Mouse (Mus musculus): ENCODE data around the gene Tiam1.

DNA sequence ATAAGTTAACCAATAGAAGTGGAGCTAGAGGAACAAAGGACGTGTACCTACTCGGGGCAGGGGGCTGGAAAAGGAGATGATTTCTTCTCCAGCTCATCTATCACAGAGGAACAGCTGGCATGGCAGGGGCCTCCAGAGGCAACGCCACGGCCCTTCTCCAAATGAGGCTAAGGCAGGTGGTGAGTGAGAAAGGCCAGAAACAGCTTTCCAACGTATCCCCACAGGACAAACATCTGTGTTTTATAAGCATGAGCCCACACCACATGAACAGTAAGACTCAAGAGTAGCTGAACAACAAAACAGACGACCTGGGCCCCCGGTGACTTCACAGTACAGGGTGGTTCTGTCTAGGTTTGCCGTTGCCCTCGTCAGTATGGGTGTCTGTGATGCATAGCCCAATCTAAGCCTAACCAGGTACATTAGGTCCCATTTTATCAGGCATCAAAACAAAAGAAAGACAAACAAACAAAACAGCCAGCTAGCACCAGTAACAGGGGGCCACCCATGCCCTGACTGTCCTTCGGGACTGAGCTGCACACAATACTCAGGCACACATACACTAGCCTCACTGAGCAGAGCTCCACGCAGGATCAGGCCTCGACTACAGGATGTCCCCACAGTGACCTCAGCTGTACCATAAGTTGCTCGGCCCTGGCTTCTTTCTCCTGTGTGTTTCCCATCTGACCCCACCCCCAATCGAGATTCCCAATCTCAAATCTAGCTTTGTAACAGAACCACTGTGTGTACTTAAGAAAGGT, 260.9 kb downstream of the Tiam1 start:
- TF ChIP-seq POLR2AphosphoS5 (IDR thresholded peaks at IDR 0.05; ENCODE audit: insufficient replicate concordance, low read depth, low read length), result no peak
- no peak for TF ChIP-seq CTCF (IDR thresholded peaks at IDR 0.05; ENCODE audit: low read depth, low read length)
- TF ChIP-seq GATA1 (IDR thresholded peaks at IDR 0.05; ENCODE audit: borderline replicate concordance, low read length), result no peak
- TF ChIP-seq GATA2 (IDR thresholded peaks at IDR 0.05; ENCODE audit: borderline replicate concordance, low read depth, low read length), result no peak
- TF ChIP-seq TAL1 (conservative IDR thresholded peaks at IDR 0.05; ENCODE audit: low read depth, low read length), result no peak
